Mouse (Mus musculus): ENCODE results near the gene Wdr60.

Gene Wdr60

DNA sequence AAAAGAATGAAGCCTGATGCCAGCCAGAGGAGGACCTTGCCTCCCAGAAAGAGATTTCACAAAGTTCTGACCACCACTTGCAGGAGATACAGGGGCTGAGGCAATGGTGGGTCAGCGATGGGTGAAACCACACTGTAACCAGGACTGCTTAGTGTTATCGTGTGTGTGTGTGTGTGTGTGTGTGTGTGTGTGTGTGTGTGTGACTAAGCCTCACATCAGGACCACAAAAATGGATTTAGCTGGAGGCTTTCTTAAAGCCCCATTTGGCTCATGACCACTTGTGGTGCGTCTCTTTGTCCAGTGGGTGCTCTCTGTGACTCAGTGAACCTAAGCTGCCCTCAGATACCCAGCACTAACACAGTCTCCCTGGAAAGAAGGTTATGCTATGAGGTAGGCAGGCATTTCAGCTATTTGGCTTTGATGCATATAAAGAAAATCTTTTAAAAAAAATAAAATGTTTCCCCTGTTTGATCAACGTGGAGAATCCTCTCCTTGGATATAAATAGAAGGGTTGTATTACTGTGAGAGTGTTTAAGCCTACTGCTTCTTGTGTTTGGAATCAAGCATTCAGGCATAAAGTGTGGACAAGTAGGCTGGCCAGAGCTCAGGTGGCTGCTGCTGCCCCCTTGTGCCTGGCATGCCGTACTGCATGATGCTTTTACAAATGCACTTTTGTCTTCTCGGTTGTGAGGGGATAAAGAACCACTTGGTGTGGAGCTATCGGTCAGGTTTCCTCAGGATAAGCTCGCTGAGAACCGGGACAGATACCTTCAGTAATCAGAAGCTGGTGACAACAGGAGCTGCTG is 60.4 kb downstream of the Wdr60 start:
- in situ Hi-C loops (cut with MboI; ENCODE audit: unreplicated experiment in 2 of 2): loop anchor here (5.0 to 25.0 kb wide), 4 partner anchors 60 to 1160 kb away; no protein-coding TSS in a partner anchor

DNA sequence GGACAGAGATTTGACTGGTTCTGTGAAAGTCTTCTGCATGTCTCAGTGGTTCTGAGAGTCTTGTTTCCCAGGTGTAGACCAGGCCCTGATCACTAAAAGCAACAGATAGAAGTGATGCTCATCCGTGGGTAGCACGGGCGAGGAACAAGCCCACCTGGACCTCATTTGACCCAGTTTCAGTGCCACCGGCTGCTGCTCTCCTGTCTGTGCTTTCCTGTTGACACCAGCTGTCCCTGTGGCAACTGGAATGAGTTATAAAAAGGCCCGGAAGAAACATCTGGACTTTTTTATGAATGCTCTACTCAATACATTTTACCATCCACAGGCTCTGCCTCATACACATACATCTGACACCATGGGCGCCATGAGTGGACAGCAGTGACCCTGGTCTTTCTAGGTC is 64.0 kb downstream of the Wdr60 start:
- in situ Hi-C loops (cut with MboI; ENCODE audit: unreplicated experiment in 2 of 2): no loop called here

DNA sequence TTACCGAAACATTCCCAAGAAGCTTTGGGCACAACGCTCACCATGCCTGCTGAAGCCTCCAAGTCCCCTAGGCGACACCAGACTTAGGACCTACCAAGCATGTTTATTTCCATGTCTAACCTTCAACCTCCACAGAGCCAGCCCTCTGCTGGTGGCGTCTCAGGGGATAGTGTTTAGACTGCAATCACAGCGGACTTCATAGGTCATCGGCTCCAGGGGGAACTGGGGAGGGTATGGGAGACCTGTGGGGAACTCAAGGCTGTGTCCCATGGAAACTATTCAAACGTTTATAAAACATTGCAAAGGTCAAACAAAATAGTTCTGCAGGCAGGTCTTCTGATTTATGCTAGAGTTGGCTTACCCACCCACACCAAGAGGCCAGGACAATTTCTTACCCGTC is 66.6 kb downstream of the Wdr60 start:
- in situ Hi-C loops (cut with MboI; ENCODE audit: unreplicated experiment in 2 of 2): no loop called here

DNA sequence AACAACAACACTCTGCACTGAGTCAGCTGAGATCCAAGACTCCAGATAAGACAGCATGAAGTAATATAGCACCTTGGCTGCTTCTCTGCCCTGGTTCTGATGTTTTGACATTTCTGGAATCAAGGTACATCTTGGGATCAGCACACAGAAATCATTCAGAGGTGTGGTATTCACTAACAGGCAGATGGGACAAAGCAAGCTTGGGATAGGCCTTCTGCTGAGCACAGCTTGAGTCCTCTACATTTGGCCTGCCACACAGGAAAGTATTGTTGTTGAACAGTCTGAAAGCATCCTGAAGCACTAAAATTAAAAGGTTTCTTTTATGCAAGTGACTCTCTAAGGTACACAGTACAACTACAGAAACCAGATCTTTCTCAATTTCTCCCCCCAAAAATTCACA is 68.2 kb downstream of the Wdr60 start:
- in situ Hi-C loops (cut with MboI; ENCODE audit: unreplicated experiment in 2 of 2): no loop called here

DNA sequence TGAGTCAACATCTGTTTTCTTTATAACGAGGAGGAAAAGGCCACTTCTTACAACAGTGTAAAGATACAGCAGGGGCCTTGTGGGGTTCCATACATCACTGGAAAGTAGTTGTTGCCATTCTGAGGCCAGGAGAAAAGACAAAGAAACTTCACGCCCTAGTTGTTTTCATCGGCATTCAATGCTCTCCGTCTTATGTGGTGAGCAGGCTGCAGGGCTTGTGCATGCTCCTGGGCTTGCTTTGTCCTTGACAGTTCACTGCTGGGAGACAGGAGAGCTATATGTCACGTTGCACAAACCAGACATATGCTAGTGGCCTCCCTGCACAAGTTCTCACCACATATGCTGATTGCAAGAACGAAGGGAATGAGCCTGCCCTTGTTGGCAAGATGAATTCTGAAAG is 68.9 kb downstream of the Wdr60 start:
- in situ Hi-C loops (cut with MboI; ENCODE audit: unreplicated experiment in 2 of 2): no loop called here

DNA sequence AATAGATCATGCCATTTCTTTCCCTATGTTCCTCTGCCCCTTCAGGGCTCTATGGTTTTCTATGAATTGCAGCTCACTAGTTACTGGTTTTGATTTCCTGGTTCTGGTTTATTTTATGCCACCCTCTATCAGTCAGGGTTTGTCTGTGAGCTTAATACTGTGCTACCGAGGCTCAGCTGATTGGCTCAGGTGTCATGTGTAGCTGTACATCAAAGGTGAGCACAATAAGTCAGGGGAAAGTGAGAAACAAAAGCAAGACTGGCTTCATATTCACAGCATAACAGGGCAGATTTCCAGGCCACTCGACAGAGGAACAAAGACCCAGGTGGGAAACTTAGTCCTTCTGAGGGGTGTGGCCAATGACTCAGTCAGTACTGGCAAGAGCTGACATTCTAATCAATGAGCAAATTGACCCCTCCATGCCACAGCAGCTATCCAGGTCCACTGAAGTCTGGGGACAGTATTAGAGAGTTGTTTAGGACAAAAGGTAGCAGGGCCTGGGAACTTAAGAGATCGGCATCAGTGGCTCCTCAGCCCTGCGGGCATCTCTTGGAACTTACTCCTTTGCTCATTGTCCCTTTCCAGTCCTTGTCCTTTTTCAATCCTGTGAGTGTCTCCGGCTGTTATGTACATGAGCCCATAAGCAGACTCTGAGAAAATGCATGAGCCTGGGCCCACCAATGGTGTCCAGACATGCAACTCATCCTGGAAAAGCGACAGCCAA is 79.4 kb downstream of the Wdr60 start:
- in situ Hi-C loops (cut with MboI; ENCODE audit: unreplicated experiment in 2 of 2): no loop called here

DNA sequence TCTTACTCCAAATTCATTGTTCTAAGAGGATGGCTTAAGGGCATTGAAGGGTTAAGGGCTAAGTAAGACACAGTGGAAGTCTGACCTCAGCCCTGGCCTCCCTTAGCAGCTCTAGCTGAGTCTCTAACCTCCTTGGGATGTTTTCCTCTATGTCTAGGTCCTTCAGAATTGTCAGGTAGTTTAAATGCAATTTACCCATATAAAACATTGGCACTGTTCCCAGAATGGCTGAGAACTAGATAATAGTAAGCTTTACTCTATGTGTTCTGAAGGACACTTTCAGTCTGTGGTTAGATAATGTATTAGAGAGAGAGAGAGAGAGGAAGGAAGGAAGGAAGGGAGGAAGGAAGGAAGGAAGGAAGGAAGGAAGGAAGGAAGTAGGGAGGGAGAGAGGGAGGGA is 80.4 kb downstream of the Wdr60 start:
- in situ Hi-C loops (cut with MboI; ENCODE audit: unreplicated experiment in 2 of 2): no loop called here

DNA sequence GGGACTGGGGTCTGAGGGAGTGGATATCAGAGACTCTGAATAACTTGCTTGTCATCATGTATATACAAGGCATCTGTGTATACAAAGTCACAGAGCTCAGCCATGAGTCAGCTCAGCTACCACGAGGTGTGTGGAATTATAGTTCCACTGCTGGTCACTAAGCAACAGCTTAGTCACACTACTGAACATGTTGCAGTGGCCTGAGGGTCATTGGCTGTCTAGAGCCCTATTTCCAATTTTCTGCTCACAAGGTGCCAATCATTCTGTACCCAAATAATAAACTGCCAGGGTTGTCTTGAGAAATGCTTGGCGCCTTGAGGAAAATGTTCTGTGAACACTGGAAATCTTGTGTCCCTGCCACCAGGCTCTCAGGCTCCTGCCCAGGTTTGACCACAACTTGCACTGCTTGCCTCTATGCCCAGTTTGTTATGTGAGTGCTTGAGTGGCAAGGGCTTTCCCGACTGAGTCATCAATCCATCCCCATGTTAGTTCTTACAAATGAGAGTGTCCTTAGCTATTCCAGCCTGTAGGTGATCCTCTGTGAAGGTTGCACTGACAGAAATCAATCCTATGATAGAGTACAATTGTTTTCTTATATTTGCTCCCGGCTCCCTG is 81.3 kb downstream of the Wdr60 start:
- in situ Hi-C loops (cut with MboI; ENCODE audit: unreplicated experiment in 2 of 2): no loop called here

DNA sequence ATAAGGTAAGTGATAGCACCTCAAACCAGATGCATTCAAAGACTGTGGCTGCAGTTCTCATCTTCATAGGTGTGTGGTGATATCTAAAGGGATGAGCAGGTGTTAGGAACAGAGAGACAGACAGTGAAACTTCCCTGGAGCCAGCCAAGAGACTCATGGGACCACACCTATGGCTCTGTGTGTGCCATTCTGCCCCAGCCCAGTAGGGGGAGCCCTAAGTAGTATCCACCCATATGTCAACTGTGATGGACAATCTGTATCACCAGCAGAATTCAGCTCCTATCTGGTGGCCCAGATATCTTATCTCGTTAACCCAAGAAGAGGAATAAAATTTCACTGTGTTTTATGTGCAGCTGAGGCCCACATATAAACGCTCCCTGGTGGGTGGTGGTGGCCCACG is 85.9 kb downstream of the Wdr60 start:
- in situ Hi-C loops (cut with MboI; ENCODE audit: unreplicated experiment in 2 of 2): no loop called here

DNA sequence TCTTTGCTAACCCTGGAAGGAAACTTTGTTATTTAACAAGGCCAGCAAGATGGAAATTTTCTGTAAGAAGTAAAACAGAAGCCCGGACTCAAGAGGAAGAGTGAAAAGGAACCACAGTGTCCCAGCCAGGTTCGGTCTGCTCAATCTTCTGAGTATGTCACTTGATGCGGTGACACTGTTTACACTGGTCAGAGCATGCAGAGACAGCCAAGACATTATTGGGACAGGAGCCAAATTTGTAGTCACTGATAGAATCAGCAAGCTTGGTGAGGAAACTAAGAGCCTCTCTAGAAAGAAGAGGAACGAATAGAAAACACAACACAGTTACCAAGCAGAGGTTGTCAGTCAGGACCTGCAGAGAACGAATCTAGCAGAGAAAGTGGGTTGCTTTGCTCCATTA is 93.2 kb downstream of the Wdr60 start:
- in situ Hi-C loops (cut with MboI; ENCODE audit: unreplicated experiment in 2 of 2): no loop called here

DNA sequence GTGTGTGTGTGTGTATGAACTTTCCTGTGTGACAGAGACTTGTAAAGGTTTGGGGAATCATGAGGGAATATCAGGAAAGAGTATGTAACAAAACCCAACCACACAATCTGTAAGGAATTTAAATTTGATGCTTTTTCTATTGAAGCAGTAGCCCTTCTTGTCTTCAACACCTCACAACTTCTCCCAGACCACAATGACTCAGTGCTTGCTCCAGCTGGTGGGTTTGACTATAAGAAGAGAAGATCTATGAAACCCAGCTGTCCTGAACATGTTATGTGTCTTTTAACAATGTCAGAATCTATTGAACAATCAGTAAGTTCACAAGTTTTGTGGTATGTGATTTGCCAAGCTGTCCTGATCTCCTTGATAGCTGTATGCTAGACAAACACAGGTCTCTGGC is 97.5 kb downstream of the Wdr60 start:
- in situ Hi-C loops (cut with MboI; ENCODE audit: unreplicated experiment in 2 of 2): no loop called here

DNA sequence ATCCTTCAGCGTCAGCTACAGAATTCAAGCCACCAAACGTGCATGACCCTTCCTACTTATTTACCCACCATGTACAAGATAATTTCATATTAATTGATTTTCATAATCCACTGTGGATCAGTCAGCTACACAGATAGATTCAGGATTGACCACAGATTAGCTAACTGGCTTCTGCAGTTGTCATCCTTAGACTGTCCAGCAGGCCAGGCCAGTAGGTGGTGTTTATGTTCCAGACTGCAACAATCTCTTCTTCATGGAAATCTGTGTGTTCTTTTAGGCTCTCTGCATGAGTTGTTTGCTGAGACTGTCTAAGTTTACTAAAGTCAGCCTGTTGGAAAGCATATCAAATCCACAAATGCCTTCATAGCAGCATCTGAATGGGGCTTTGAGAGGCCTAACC is 103.1 kb downstream of the Wdr60 start:
- in situ Hi-C loops (cut with MboI; ENCODE audit: unreplicated experiment in 2 of 2): no loop called here

DNA sequence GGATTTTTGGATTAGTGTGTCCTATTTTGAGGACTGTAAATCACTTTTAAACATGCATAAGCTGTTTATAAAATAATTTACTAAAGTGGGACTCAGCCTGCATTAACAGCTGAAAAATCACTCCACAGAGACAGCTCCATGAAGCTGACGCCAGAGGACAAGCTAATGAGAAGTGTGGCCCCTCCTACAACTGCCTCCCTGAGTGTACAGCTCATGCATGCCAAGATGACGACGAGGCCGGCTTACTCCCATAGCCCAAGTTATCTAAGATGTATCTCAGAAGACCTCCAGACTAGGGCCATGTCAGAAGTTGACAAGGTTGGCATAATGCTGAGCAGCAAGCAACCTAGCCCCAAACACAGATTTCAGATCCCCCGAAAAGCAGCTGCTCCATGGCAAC is 103.6 kb downstream of the Wdr60 start:
- in situ Hi-C loops (cut with MboI; ENCODE audit: unreplicated experiment in 2 of 2): no loop called here

DNA sequence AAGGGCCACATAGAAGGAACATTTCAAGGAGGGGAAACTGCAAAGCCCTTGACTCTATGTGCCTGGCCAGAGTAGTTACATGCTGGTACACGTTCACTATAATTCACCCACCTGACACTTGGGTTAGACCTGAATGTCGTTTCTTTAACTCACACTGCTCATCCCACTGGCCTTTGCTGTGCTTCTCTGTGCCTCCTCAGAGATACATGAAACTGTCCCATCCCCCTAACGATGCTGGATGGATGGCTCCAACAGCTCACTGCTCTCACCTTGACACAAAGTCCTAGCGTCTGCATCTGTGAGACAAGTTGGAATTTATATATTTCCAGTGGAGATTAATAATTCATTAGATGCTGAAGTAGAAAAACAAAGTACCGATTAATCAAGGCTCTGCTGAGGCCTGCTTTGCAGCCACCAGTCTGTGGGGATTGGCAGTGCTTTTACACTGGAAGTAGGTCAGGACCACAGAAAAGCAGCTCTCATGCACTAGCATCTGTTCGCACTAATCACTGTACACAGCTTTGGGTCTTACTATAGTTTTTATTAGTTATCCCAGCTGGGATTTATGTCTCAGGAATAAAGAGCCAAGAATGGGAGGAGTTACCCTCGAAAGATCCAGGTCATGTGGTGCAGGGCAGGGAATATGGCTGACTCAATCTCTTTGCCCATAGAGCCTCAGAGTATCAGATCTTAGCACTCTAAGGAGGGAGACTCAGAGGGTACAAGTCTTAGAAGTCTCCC is 105.9 kb downstream of the Wdr60 start:
- in situ Hi-C loops (cut with MboI; ENCODE audit: unreplicated experiment in 2 of 2): no loop called here
